Mouse (Mus musculus) cerebellum, adult 2 months (tissue): ENCODE measurements around the gene Ppp3ca.

ENCODE experiments used
- CTCF ChIP-seq: fragments of 200-500 bp; IDR thresholded peaks from 2 replicates; pipeline ENCODE4 v1.5.1; 2011; ENCODE audit warnings: low read depth, mild to moderate bottlenecking, control low read depth, low read length, moderate library complexity, borderline replicate concordance; ENCODE audit not compliant: insufficient read depth
- POLR2A ChIP-seq: fragments of 200-500 bp; IDR thresholded peaks from 2 replicates; pipeline ENCODE4 v1.6.1; 2011; ENCODE audit warnings: low read length, control low read depth, borderline replicate concordance; ENCODE audit not compliant: insufficient read depth

GRCm38 (mm10) chr3:136714307-136715039 lies 44.5 kb downstream of the Ppp3ca start:
- no peak for TF ChIP-seq CTCF
- no peak for TF ChIP-seq POLR2A
